Mouse (Mus musculus): Measurements from ENCODE around the gene Mtmr12. TPM values are rescaled to one million over a fixed set of nuclear protein-coding genes. Genes with fewer than 3 reads are reported as not detected.
A peak's percentile ranks its signal among the peaks of the same experiment; 100 is the strongest.

Gene Mtmr12
- polyA plus RNA-seq, 1 experiment = 26.2 TPM

GRCm38 (mm10) chr15:12306188-12307071 lies 101.6 kb downstream of the Mtmr12 start:
- H3K27ac ChIP-seq (ENCODE audit: control insufficient read depth, insufficient read depth, low read depth, low read length) = peak overlapping the region; percentile 16; the same call in 1 of the 2 replicates
- no peak overlapping the region for H3K4me3 ChIP-seq (ENCODE audit: control insufficient read depth, low read depth, low read length)
- no peaks in the 10 kb centered on the region for H3K27me3 ChIP-seq (ENCODE audit: control insufficient read depth, insufficient read depth, low read length)
- H3K36me3 ChIP-seq (ENCODE audit: control insufficient read depth, insufficient read depth, low read length) = no peaks in the 10 kb centered on the region
- H3K4me1 ChIP-seq (ENCODE audit: control insufficient read depth, insufficient read depth, low read length) = peaks cover 2% of the 10 kb centered on the region; the same call in 1 of the 2 replicates
- TF ChIP-seq POLR2A (IDR thresholded peaks at IDR 0.05; ENCODE audit: control insufficient read depth, low read depth, low read length) (no peak), CTCF (IDR thresholded peaks at IDR 0.05; ENCODE audit: control insufficient read depth, insufficient read depth, insufficient replicate concordance, low read depth, low read length) (no peak)

- TF ChIP-seq CTCF (IDR thresholded peaks at IDR 0.05; ENCODE audit: control insufficient read depth, insufficient read depth, insufficient replicate concordance, low read depth, low read length) (no peak), POLR2A (IDR thresholded peaks at IDR 0.05; ENCODE audit: control insufficient read depth, low read depth, low read length) (no peak)
- H3K36me3 ChIP-seq (ENCODE audit: control insufficient read depth, insufficient read depth, low read length) = no peaks in the 10 kb centered on the region
- H3K4me3 ChIP-seq (ENCODE audit: control insufficient read depth, low read depth, low read length) = no peak overlapping the region
- H3K27ac ChIP-seq (ENCODE audit: control insufficient read depth, insufficient read depth, low read depth, low read length) = no peak overlapping the region
- H3K4me1 ChIP-seq (ENCODE audit: control insufficient read depth, insufficient read depth, low read length) = peaks cover 2% of the 10 kb centered on the region; the same call in 1 of the 2 replicates
- no peaks in the 10 kb centered on the region for H3K27me3 ChIP-seq (ENCODE audit: control insufficient read depth, insufficient read depth, low read length)
Measured at GRCm38 (mm10) chr15:12307114-12307513, 102.3 kb downstream of the Mtmr12 start.

- Histone ChIP-seq H3K27ac (ENCODE audit: control insufficient read depth, insufficient read depth, low read depth, low read length) (no peak overlapping the region), H3K36me3 (ENCODE audit: control insufficient read depth, insufficient read depth, low read length) (no peaks in the 10 kb centered on the region), H3K27me3 (ENCODE audit: control insufficient read depth, insufficient read depth, low read length) (no peaks in the 10 kb centered on the region), H3K4me1 (ENCODE audit: control insufficient read depth, insufficient read depth, low read length) (peaks cover 2% of the 10 kb centered on the region; the same call in 1 of the 2 replicates), H3K4me3 (ENCODE audit: control insufficient read depth, low read depth, low read length) (no peak overlapping the region)
- TF ChIP-seq CTCF (IDR thresholded peaks at IDR 0.05; ENCODE audit: control insufficient read depth, insufficient read depth, insufficient replicate concordance, low read depth, low read length) (no peak), POLR2A (IDR thresholded peaks at IDR 0.05; ENCODE audit: control insufficient read depth, low read depth, low read length) (no peak)
Measured at GRCm38 (mm10) chr15:12308539-12308938, 103.7 kb downstream of the Mtmr12 start.

- H3K27me3 ChIP-seq (ENCODE audit: control insufficient read depth, insufficient read depth, low read length) = no peaks in the 10 kb centered on the region
- H3K4me1 ChIP-seq (ENCODE audit: control insufficient read depth, insufficient read depth, low read length) = peaks cover 2% of the 10 kb centered on the region; the same call in 1 of the 2 replicates
- TF ChIP-seq POLR2A (IDR thresholded peaks at IDR 0.05; ENCODE audit: control insufficient read depth, low read depth, low read length) = no peak
- TF ChIP-seq CTCF (IDR thresholded peaks at IDR 0.05; ENCODE audit: control insufficient read depth, insufficient read depth, insufficient replicate concordance, low read depth, low read length) = no peak
- H3K36me3 ChIP-seq (ENCODE audit: control insufficient read depth, insufficient read depth, low read length) = no peaks in the 10 kb centered on the region
- no peak overlapping the region for H3K27ac ChIP-seq (ENCODE audit: control insufficient read depth, insufficient read depth, low read depth, low read length)
- H3K4me3 ChIP-seq (ENCODE audit: control insufficient read depth, low read depth, low read length) = peak overlapping the region; percentile 49
Measured at GRCm38 (mm10) chr15:12310676-12311075, 105.8 kb downstream of the Mtmr12 start.

- no peaks in the 10 kb centered on the region for H3K36me3 ChIP-seq (ENCODE audit: control insufficient read depth, insufficient read depth, low read length)
Measured at GRCm38 (mm10) chr15:12311465-12311864, 106.6 kb downstream of the Mtmr12 start.

GRCm38 (mm10) chr15:12313255-12313654 lies 108.4 kb downstream of the Mtmr12 start:
- Histone ChIP-seq H3K4me3 (ENCODE audit: control insufficient read depth, low read depth, low read length) (peak overlapping the region; percentile 59), H3K4me1 (ENCODE audit: control insufficient read depth, insufficient read depth, low read length) (peaks cover 2% of the 10 kb centered on the region; the same call in 1 of the 2 replicates), H3K36me3 (ENCODE audit: control insufficient read depth, insufficient read depth, low read length) (no peaks in the 10 kb centered on the region), H3K27me3 (ENCODE audit: control insufficient read depth, insufficient read depth, low read length) (no peaks in the 10 kb centered on the region), H3K27ac (ENCODE audit: control insufficient read depth, insufficient read depth, low read depth, low read length) (no peak overlapping the region)
- TF ChIP-seq CTCF (IDR thresholded peaks at IDR 0.05; ENCODE audit: control insufficient read depth, insufficient read depth, insufficient replicate concordance, low read depth, low read length) = no peak

More at GRCm38 (mm10) chr15:12311465-12311864, 106.6 kb downstream of the Mtmr12 start:
- Histone ChIP-seq H3K4me1 (ENCODE audit: control insufficient read depth, insufficient read depth, low read length) (peaks cover 2% of the 10 kb centered on the region; the same call in 1 of the 2 replicates), H3K27me3 (ENCODE audit: control insufficient read depth, insufficient read depth, low read length) (no peaks in the 10 kb centered on the region), H3K4me3 (ENCODE audit: control insufficient read depth, low read depth, low read length) (peak overlapping the region; percentile 76), H3K27ac (ENCODE audit: control insufficient read depth, insufficient read depth, low read depth, low read length) (no peak overlapping the region)
- TF ChIP-seq CTCF (IDR thresholded peaks at IDR 0.05; ENCODE audit: control insufficient read depth, insufficient read depth, insufficient replicate concordance, low read depth, low read length) = no peak
- TF ChIP-seq POLR2A (IDR thresholded peaks at IDR 0.05; ENCODE audit: control insufficient read depth, low read depth, low read length) = peak; percentile 27; the same call in 1 of the 2 replicates

- no peak overlapping the region for H3K4me3 ChIP-seq (ENCODE audit: control insufficient read depth, low read depth, low read length)
- H3K27ac ChIP-seq (ENCODE audit: control insufficient read depth, insufficient read depth, low read depth, low read length) = no peak overlapping the region
- no peaks in the 10 kb centered on the region for H3K27me3 ChIP-seq (ENCODE audit: control insufficient read depth, insufficient read depth, low read length)
- TF ChIP-seq POLR2A (IDR thresholded peaks at IDR 0.05; ENCODE audit: control insufficient read depth, low read depth, low read length) (no peak), CTCF (IDR thresholded peaks at IDR 0.05; ENCODE audit: control insufficient read depth, insufficient read depth, insufficient replicate concordance, low read depth, low read length) (no peak)
- H3K4me1 ChIP-seq (ENCODE audit: control insufficient read depth, insufficient read depth, low read length) = peaks cover 2% of the 10 kb centered on the region; the same call in 1 of the 2 replicates
- no peaks in the 10 kb centered on the region for H3K36me3 ChIP-seq (ENCODE audit: control insufficient read depth, insufficient read depth, low read length)
Measured at GRCm38 (mm10) chr15:12314584-12314983, 109.8 kb downstream of the Mtmr12 start.
